Mouse (Mus musculus): Measurements from ENCODE around the gene Slc6a6. TPM values are rescaled to one million over a fixed set of nuclear protein-coding genes. Genes with fewer than 3 reads are reported as not detected.

The Slc6a6 gene
- polyA plus RNA-seq, 1 experiment from 2014 or later = 60.0 TPM

- H3K27ac ChIP-seq (replicated peaks) = peak overlapping the region; percentile 32
- 31% methylated on average over 3 of the region's 3 CpGs for WGBS
- no peak for ATAC-seq (ENCODE audit: extremely low read depth, insufficient number of reproducible peaks, low FRiP score, low TSS enrichment)
- no peak overlapping the region for H3K9ac ChIP-seq
- no peak overlapping the region for H3K4me3 ChIP-seq
- no peak overlapping the region for H3K4me2 ChIP-seq
- H3K4me1 ChIP-seq = peaks cover 56% of the 10 kb centered on the region
- no peaks in the 10 kb centered on the region for H3K36me3 ChIP-seq
- H3K27me3 ChIP-seq (replicated peaks) = peaks cover 22% of the 10 kb centered on the region
- H3K9me3 ChIP-seq = no peaks in the 10 kb centered on the region
Measured at GRCm38 (mm10) chr6:91655244-91655643, 28.6 kb upstream of the Slc6a6 start.

GRCm38 (mm10) chr6:91655874-91656433 lies 27.9 kb upstream of the Slc6a6 start:
- H3K4me1 ChIP-seq = peaks cover 57% of the 10 kb centered on the region
- no peak overlapping the region; the same call in 1 of the 2 replicates for H3K9ac ChIP-seq
- WGBS = 38% methylated on average over 6 of the region's 6 CpGs
- no peak overlapping the region for H3K4me2 ChIP-seq
- H3K27ac ChIP-seq (replicated peaks) = peak overlapping the region; percentile 68
- no peak for ATAC-seq (ENCODE audit: extremely low read depth, insufficient number of reproducible peaks, low FRiP score, low TSS enrichment)
- H3K9me3 ChIP-seq = no peaks in the 10 kb centered on the region
- H3K4me3 ChIP-seq = no peak overlapping the region
- H3K27me3 ChIP-seq (replicated peaks) = peaks cover 16% of the 10 kb centered on the region
- no peaks in the 10 kb centered on the region for H3K36me3 ChIP-seq

- 22% methylated on average over 1 of the region's 1 CpGs for WGBS
- Histone ChIP-seq H3K36me3 (no peaks in the 10 kb centered on the region), H3K4me2 (no peak overlapping the region), H3K9ac (no peak overlapping the region), H3K27ac (replicated peaks) (no peak overlapping the region), H3K27me3 (replicated peaks) (no peaks in the 10 kb centered on the region), H3K9me3 (no peaks in the 10 kb centered on the region), H3K4me3 (no peak overlapping the region), H3K4me1 (peaks cover 52% of the 10 kb centered on the region)
- ATAC-seq (ENCODE audit: extremely low read depth, insufficient number of reproducible peaks, low FRiP score, low TSS enrichment) = no peak
Measured at GRCm38 (mm10) chr6:91658288-91658687, 25.6 kb upstream of the Slc6a6 start.

- Histone ChIP-seq H3K4me1 (peaks cover 41% of the 10 kb centered on the region), H3K9me3 (no peaks in the 10 kb centered on the region), H3K27ac (replicated peaks) (peak overlapping the region; percentile 13; the same call in 1 of the 2 replicates)
Measured at GRCm38 (mm10) chr6:91659841-91660509, 23.9 kb upstream of the Slc6a6 start.

GRCm38 (mm10) chr6:91662301-91662700 lies 21.6 kb upstream of the Slc6a6 start:
- Histone ChIP-seq H3K4me3 (no peak overlapping the region), H3K27ac (replicated peaks) (no peak overlapping the region), H3K9me3 (no peaks in the 10 kb centered on the region), H3K4me1 (peaks cover 20% of the 10 kb centered on the region), H3K4me2 (no peak overlapping the region), H3K36me3 (no peaks in the 10 kb centered on the region), H3K9ac (no peak overlapping the region), H3K27me3 (replicated peaks) (no peaks in the 10 kb centered on the region)
- ATAC-seq (ENCODE audit: extremely low read depth, insufficient number of reproducible peaks, low FRiP score, low TSS enrichment) = no peak
- WGBS = 72% methylated on average over 6 of the region's 6 CpGs

More at GRCm38 (mm10) chr6:91659841-91660509, 23.9 kb upstream of the Slc6a6 start:
- Histone ChIP-seq H3K27me3 (replicated peaks) (no peaks in the 10 kb centered on the region), H3K4me3 (no peak overlapping the region), H3K4me2 (no peak overlapping the region), H3K36me3 (no peaks in the 10 kb centered on the region), H3K9ac (no peak overlapping the region; the same call in 1 of the 2 replicates)
- no peak for ATAC-seq (ENCODE audit: extremely low read depth, insufficient number of reproducible peaks, low FRiP score, low TSS enrichment)
- WGBS = 69% methylated on average over 2 of the region's 2 CpGs

- H3K36me3 ChIP-seq = no peaks in the 10 kb centered on the region
- peaks cover 15% of the 10 kb centered on the region for H3K4me1 ChIP-seq
- H3K27ac ChIP-seq (replicated peaks) = no peak overlapping the region
- H3K4me3 ChIP-seq = no peak overlapping the region
- no peaks in the 10 kb centered on the region for H3K9me3 ChIP-seq
- WGBS = 62% methylated on average over 6 of the region's 6 CpGs
- no peak for ATAC-seq (ENCODE audit: extremely low read depth, insufficient number of reproducible peaks, low FRiP score, low TSS enrichment)
- H3K27me3 ChIP-seq (replicated peaks) = no peaks in the 10 kb centered on the region
- H3K9ac ChIP-seq = no peak overlapping the region
- no peak overlapping the region for H3K4me2 ChIP-seq
Measured at GRCm38 (mm10) chr6:91663616-91664015, 20.2 kb upstream of the Slc6a6 start.

- no peak for ATAC-seq (ENCODE audit: extremely low read depth, insufficient number of reproducible peaks, low FRiP score, low TSS enrichment)
- Histone ChIP-seq H3K27ac (replicated peaks) (no peak overlapping the region), H3K9me3 (no peaks in the 10 kb centered on the region), H3K4me3 (no peak overlapping the region), H3K27me3 (replicated peaks) (0 out of 2 replicates have a peak, but pooled peaks cover 2% of the 10 kb centered on the region), H3K9ac (no peak overlapping the region), H3K4me2 (no peak overlapping the region), H3K4me1 (peaks cover 5% of the 10 kb centered on the region), H3K36me3 (no peaks in the 10 kb centered on the region)
- WGBS = 83% methylated on average over 6 of the region's 6 CpGs
Measured at GRCm38 (mm10) chr6:91665267-91665666, 18.6 kb upstream of the Slc6a6 start.

- no peak overlapping the region for H3K4me3 ChIP-seq
- no peaks in the 10 kb centered on the region for H3K36me3 ChIP-seq
- H3K4me1 ChIP-seq = no peaks in the 10 kb centered on the region
- no peaks in the 10 kb centered on the region for H3K9me3 ChIP-seq
- no peak overlapping the region for H3K27ac ChIP-seq (replicated peaks)
- H3K27me3 ChIP-seq (replicated peaks) = 0 out of 2 replicates have a peak, but pooled peaks cover 2% of the 10 kb centered on the region
- no peak for ATAC-seq (ENCODE audit: extremely low read depth, insufficient number of reproducible peaks, low FRiP score, low TSS enrichment)
- H3K9ac ChIP-seq = no peak overlapping the region
- whole genome bisulfite sequencing = 78% methylated on average over 3 of the region's 3 CpGs
- H3K4me2 ChIP-seq = no peak overlapping the region
Measured at GRCm38 (mm10) chr6:91665990-91666700, 17.7 kb upstream of the Slc6a6 start.

GRCm38 (mm10) chr6:91667141-91667540 lies 16.7 kb upstream of the Slc6a6 start:
- 0 out of 2 replicates have a peak, but pooled peaks cover 7% of the 10 kb centered on the region for H3K27me3 ChIP-seq (replicated peaks)
- ATAC-seq (ENCODE audit: extremely low read depth, insufficient number of reproducible peaks, low FRiP score, low TSS enrichment) = no peak
- no peaks in the 10 kb centered on the region for H3K36me3 ChIP-seq
- no peaks in the 10 kb centered on the region for H3K4me1 ChIP-seq
- H3K9ac ChIP-seq = no peak overlapping the region
- H3K4me2 ChIP-seq = no peak overlapping the region
- WGBS = 72% methylated on average over 4 of the region's 4 CpGs
- no peak overlapping the region for H3K27ac ChIP-seq (replicated peaks)
- H3K9me3 ChIP-seq = no peaks in the 10 kb centered on the region
- H3K4me3 ChIP-seq = no peak overlapping the region

GRCm38 (mm10) chr6:91668276-91668675 lies 15.6 kb upstream of the Slc6a6 start:
- no peak for ATAC-seq (ENCODE audit: extremely low read depth, insufficient number of reproducible peaks, low FRiP score, low TSS enrichment)
- Histone ChIP-seq H3K9me3 (no peaks in the 10 kb centered on the region), H3K4me2 (no peak overlapping the region), H3K4me3 (no peak overlapping the region), H3K4me1 (peaks cover 6% of the 10 kb centered on the region; the same call in 1 of the 2 replicates), H3K27me3 (replicated peaks) (0 out of 2 replicates have a peak, but pooled peaks cover 11% of the 10 kb centered on the region), H3K9ac (no peak overlapping the region), H3K36me3 (no peaks in the 10 kb centered on the region), H3K27ac (replicated peaks) (no peak overlapping the region)
- 51% methylated on average over 5 of the region's 5 CpGs for WGBS

GRCm38 (mm10) chr6:91669270-91669669 lies 14.6 kb upstream of the Slc6a6 start:
- H3K4me1 ChIP-seq = peaks cover 14% of the 10 kb centered on the region
- ATAC-seq (ENCODE audit: extremely low read depth, insufficient number of reproducible peaks, low FRiP score, low TSS enrichment) = no peak
- no peak overlapping the region for H3K4me3 ChIP-seq
- no peaks in the 10 kb centered on the region for H3K9me3 ChIP-seq
- no peak overlapping the region for H3K27ac ChIP-seq (replicated peaks)
- H3K4me2 ChIP-seq = no peak overlapping the region
- 0 out of 2 replicates have a peak, but pooled peaks cover 11% of the 10 kb centered on the region for H3K27me3 ChIP-seq (replicated peaks)
- no peak overlapping the region for H3K9ac ChIP-seq
- whole genome bisulfite sequencing = 58% methylated on average over 4 of the region's 4 CpGs
- no peaks in the 10 kb centered on the region for H3K36me3 ChIP-seq

Data from heart, embryonic 13.5 days (tissue).